Mouse (Mus musculus): ENCODE measurements around the gene Tfap2e.
A peak's percentile ranks its signal among the peaks of the same experiment; 100 is the strongest.

The Tfap2e gene

DNA sequence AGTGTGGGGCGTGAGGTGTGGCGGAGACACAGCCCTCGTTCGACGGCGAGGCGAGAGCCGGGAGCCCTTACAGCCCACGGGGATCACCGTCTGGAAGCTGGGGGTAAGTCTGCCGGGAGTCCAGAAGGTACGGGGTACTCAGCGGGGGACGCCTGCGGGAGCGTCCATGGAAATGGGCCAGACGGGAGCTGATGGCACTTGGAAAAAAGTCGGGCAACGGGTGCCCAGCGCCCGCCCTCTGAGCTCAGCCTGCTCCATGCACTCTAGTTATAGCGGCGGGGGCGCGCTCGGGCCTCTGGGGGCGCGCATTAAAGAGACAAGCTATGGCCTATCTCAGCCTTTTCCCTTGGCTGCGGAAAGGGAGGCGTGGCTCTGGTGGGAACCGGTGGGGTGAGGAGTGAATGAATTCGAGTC is at the start of gene Tfap2e:
Gene Tfap2e, minus strand, starts transcription at position 240 of the 414 bp plus-strand sequence.
- peak; percentile 72 for DNase-seq (ENCODE audit: low spot score)

GRCm38 (mm10) chr4:126782996-126783395 is 47.0 kb upstream of the Tfap2e start:
- DNase-seq (ENCODE audit: low spot score), result no peak

- no peak for DNase-seq (ENCODE audit: low spot score)
Measured at GRCm38 (mm10) chr4:126782512-126782911, 46.5 kb upstream of the Tfap2e start.

- no peak for DNase-seq (ENCODE audit: low spot score)
Measured at GRCm38 (mm10) chr4:126781871-126782270, 45.8 kb upstream of the Tfap2e start.

DNA sequence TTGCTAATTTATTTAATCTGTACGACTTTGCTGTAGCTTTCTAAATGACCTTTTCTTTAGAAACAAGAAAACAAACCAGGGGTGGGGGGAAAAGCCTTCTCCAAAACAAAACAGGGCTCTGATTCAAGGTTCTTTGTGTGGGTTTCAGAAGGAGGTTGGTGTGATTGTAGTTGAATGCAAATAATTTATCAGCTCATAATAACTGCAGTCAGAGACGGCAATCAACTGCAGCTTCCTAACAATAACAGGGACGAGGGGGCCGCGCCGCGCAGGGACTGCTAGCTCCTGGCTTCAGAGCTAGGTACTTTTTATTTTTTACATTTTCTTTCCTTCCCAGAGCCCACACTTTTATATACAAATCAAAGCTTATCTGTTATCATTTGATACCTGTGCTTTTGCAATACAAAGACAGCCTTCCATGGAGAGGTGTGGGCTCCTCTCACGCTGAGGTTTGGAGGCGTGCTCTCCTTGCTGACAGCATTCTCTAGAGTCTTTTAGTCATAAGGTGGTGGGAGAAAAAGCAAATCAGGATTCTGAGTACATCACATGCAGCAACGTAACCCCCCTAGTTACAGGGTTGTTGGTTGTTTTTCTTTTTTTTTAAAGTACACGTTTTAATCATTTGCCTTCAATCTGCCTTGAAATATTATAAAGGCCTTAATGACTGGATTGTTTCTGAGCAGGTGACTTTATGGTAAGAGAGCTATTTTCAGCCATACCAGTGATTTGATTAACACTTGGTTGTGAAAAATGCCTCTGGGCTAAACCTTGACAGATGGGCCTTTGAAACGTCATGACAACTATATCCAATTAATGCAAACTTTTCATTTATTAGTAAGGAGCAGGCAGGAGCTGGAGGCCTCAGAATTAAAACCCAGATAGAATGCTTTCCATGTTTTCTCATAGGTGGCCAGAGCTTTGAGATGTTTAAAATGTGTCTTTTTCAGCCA is 44.1 kb upstream of the Tfap2e start:
- DNase-seq (ENCODE audit: low spot score), result no peak

DNA sequence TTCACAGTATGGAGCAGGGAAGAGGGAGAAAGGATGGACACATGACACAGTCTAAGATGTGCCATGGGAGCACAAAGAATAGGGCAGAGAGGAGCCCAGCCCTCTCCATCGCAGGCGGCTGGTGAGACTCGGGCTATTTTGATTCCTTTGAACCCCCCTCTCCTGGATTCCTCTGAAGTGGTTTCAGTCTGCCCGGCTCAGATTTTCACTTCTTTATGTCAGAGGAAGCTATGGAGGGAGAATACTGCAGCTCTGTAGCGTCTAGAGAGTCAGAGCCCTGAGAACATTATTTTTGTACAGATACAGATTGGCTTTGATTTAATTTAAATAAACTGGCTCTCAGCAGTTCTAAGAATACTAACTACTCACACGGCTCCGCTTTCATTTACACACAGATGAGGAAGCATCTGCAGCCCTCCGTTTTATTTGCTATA is 43.1 kb upstream of the Tfap2e start:
- no peak for DNase-seq (ENCODE audit: low spot score)

GRCm38 (mm10) chr4:126775182-126775581 is 39.1 kb upstream of the Tfap2e start:
- DNase-seq (ENCODE audit: low spot score), result no peak

DNA sequence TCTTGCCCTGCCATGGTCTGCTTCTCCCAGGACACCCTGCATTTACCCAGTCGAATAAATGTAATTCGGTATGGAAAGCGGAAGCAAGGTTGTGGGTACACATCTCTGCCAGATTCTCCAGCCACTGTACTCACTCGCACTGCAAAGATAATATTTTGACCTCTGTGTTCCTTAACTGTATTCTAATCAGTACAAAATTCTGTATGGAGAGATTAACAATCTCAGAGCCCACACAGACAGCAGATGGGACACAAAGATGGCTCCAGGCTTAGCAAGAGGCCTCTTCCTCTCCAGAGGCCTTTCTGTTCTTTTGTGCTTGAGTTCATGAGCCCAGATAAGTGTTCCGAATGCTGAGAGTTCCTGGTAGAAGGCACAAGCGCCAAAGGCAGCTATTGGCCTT is 37.8 kb upstream of the Tfap2e start:
- no peak for DNase-seq (ENCODE audit: low spot score)

DNA sequence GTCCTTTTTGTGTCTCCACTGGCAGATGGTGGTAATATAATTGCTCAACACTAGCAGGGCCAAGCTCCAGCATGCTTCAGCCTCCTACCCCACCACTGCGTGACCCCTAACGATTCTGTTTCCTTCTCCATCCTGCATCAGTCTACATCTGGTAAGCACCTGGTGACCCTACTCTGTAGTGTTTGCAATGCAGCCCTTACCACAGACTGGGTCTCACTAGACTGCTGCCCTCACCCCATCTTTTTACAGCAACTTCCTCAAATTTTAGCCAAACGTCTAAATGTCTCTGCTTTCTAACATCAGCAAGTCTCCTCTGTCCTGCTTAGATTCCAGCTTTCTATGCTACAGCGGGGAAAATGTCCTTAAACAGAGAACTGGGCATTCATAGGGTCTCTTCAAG is 34.8 kb upstream of the Tfap2e start:
- no peak for DNase-seq (ENCODE audit: low spot score)

GRCm38 (mm10) chr4:126769800-126770563 is 33.9 kb upstream of the Tfap2e start:
- DNase-seq (ENCODE audit: low spot score), result no peak

GRCm38 (mm10) chr4:126763483-126763882 is 27.4 kb upstream of the Tfap2e start:
- no peak for DNase-seq (ENCODE audit: low spot score)

- DNase-seq (ENCODE audit: low spot score), result no peak
Measured at GRCm38 (mm10) chr4:126762586-126763359, 26.7 kb upstream of the Tfap2e start.

DNA sequence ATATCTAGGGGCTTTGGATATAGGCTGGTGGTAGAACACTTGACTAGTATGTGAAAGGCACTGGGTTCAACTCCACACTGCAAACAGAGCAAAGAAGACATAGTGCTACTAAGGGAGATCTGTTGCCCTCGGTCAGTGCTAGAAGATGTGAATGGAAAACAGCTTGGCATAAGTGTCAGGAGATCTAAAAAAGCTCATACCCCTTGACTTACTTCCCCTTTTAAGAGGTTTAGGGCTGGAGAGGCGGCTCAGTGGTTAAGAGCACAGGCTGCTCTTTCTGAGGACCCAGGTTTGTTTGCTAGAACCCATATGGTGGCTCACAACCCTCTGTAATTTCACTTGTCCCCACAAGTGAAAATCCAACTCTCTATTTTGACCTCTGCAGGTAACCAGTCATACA is 23.4 kb upstream of the Tfap2e start:
- DNase-seq (ENCODE audit: low spot score), result no peak

DNA sequence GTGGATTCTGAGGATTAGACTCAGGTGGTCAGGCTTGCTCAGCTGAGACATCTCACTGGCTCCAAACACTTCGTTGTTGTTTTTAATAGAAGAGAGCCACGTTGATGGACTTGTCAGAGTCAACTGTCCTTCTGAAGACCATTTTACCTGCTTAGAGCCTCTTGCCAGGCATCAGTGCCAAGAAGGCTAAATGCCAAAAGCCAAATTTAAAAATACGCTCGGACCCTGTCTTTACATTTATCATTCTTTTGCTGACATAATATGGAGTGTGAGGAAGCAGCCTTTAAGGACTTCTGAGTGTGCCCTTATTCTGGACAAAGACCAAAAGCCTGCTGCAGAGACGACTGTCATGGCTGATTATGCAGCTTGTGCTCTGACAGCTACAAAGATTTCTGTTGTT is 22.3 kb upstream of the Tfap2e start:
- no peak for DNase-seq (ENCODE audit: low spot score)

DNA sequence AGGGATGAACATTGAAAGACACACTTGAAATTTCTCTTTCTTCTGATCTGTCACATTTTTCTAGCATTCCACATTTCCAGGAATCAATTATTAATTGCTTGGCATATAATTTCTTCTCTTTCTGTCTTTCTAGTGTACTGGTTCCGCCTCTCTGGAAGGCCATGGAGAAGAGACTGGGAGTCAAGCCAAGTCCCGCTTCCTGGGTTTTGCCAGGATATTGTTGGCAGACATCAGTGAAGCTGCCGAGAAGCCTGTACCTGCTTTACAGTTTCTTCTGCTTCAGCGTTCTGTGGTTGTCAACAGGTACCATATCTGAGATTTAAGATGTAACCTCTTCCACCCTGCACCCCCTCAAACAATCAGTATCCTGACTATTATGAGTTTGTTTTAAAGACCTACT is 20.7 kb upstream of the Tfap2e start:
- no peak for DNase-seq (ENCODE audit: low spot score)

DNA sequence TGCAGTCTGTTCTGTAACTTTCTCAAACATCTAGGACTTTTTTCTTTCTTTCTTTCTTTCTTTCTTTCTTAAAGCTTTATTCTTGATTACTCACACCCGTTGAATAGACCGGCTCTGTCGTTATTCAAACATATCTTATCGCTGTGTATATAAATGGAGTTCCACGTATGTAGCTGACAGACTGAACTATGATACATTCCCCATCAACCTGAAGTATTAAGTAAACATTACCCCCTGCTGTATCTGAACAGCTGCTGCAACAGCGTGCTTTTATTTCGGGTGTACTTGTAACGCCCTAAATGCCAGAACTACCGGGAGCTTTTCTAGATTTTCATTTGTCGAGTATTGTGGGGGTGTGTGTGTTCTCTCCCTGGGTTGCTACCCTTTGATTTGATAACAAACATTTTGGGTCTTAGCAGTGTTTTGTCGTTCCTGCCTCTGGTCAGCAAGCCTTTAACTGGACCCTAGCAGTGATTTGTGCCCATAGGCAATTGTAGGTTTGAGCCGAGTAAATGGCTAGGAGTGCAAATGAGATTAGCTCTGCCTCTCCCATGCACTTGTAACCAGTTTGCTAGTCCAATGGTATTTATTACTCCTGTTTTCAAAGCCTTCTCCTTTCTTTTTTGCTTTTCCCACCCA is 18.8 kb upstream of the Tfap2e start:
- no peak for DNase-seq (ENCODE audit: low spot score)

GRCm38 (mm10) chr4:126754231-126754611 is 18.2 kb upstream of the Tfap2e start:
- no peak for DNase-seq (ENCODE audit: low spot score)

GRCm38 (mm10) chr4:126753268-126754230 is 17.5 kb upstream of the Tfap2e start, which contains the start of the genes Ncdn and AU040320:
Gene Ncdn, minus strand, starts transcription at chr4:126753438.
Gene AU040320, plus strand, starts transcription at chr4:126753544.
- DNase-seq (ENCODE audit: low spot score), result peak; percentile 97

DNA sequence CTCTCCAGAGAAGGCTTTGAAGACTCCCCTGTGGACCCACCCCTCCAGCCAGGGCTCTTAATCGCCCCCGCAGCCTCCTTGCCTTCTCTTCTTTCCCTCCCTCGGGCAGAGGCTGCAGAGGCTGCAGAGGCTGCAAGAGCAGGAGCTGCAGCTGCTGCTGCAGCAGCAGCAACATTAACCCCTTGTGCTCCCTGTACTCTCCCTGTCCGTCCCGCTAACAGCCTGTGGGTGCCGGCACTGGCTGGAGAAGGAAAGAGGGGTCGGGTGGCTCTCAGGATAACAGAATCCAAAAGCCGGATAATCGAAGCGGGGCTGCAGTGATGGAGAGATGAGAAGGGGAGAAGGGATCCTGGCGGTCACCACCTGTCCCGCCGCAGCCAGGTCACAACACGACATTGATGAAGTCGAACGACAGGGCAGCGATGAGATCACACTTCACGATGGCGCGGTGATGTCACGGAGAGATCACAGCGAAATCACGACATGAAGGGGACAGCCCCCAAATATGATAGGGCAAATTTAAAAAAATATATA is 16.6 kb upstream of the Tfap2e start:
- DNase-seq (ENCODE audit: low spot score), result peak; percentile 60

DNA sequence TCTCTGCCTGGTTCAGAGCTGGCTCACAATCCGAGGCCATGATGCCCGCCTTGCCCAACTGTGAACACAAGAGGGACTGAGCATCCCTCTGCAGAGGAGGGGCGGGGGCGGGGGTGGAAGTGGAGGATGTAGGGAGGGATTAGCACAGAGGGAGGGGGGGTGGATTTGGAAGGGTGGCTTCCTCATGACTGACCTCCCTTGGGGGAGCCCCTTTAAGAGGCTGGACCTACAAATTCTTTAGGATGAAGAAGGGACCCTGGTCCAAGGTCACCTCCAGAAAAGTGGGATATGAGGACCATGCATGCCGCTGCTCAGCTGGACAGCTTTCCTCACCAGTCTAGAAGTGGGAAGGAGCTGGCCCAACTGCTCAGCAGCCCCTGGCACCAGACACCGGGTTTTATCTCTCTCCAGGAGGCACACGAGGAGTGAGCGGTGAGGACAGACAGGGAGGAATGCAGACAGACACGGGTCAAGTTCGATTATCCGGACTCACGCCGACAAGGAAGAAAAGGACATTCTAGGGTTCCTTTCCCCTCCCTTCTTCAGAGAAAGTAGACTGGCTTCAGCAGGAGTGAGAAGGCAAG is 16.1 kb upstream of the Tfap2e start:
- DNase-seq (ENCODE audit: low spot score), result no peak

Measured in embryo, embryonic 10 days (tissue).